Mouse (Mus musculus) midbrain, postnatal 0 days (tissue): ENCODE measurements around the gene Cdk17. TPM values are rescaled to one million over a fixed set of nuclear protein-coding genes. Genes with fewer than 3 reads are reported as not detected.

Experiments used
- ATAC-seq: fragments of 200-750 bp; cut with Nextera tagmentation; 2 replicates; pipeline ENCODE4 v1.8.0; 2017; ENCODE audit warnings: moderate number of reproducible peaks, mild to moderate bottlenecking, moderate TSS enrichment, moderate library complexity; ENCODE audit not compliant: low FRiP score
- DNase-seq: peaks from one replicate; pipeline ENCODE4 v3.0.0-alpha.2; 2015; ENCODE audit warnings: low spot score
- H3K27ac ChIP-seq: fragments of 300-500 bp; sonication (generic); 2 replicates; pipeline ENCODE4 v1.5.1; 2014; ENCODE audit warnings: low read depth, mild to moderate bottlenecking, low read length, mixed read lengths
- H3K27me3 ChIP-seq: fragments of 300-500 bp; sonication (generic); 2 replicates; pipeline ENCODE4 v1.6.1; 2014; ENCODE audit warnings: low read length, control low read depth, mixed read lengths; ENCODE audit not compliant: insufficient read depth
- H3K36me3 ChIP-seq: fragments of 300-500 bp; sonication (generic); 2 replicates; pipeline ENCODE4 v1.6.1; 2014; ENCODE audit warnings: low read length, control low read depth, mixed read lengths; ENCODE audit not compliant: insufficient read depth
- H3K4me1 ChIP-seq: fragments of 300-500 bp; sonication (generic); 2 replicates; pipeline ENCODE4 v1.6.1; 2014; ENCODE audit warnings: mild to moderate bottlenecking, control low read depth, antibody characterized with exemption, low read length, mixed read lengths; ENCODE audit not compliant: insufficient read depth
- H3K4me2 ChIP-seq: fragments of 300-500 bp; sonication (generic); 2 replicates; pipeline ENCODE4 v1.6.1; 2014; ENCODE audit warnings: low read depth, mild to moderate bottlenecking, low read length, mixed read lengths; ENCODE audit not compliant: poor library complexity, severe bottlenecking
- H3K4me3 ChIP-seq: fragments of 300-500 bp; sonication (generic); 2 replicates; pipeline ENCODE4 v1.5.1; 2014; ENCODE audit warnings: low read depth, mild to moderate bottlenecking, low read length, moderate library complexity
- H3K9ac ChIP-seq: fragments of 300-500 bp; sonication (generic); replicated peaks from 2 replicates; pipeline ENCODE4 v1.6.1; 2014; ENCODE audit warnings: mild to moderate bottlenecking, low read length, moderate library complexity, mixed read lengths; ENCODE audit not compliant: poor library complexity, severe bottlenecking
- H3K9me3 ChIP-seq: fragments of 300-500 bp; sonication (generic); 2 replicates; pipeline ENCODE4 v1.6.1; 2016; ENCODE audit warnings: low read length, control low read depth
- CTCF ChIP-seq: IDR thresholded peaks from 2 replicates; pipeline ENCODE4 v1.5.1; 2016; ENCODE audit warnings: antibody characterized with exemption, mild to moderate bottlenecking
- WGBS: fragments of 180-500 bp; shearing (Covaris S2); extraction: QIAGEN DNeasy Blood & Tissue Kit; methylation state at CpG from one replicate; pipeline ENCODE4 v1.1.7; 2014; 5-methylcytosine and 5-hydroxymethylcytosine counted together
- polyA plus RNA-seq: library from polyadenylated mRNA; unstranded; fragments of >200 nt; fragmentation: Nextera tagmentation; extraction: Ambion mirVana; gene quantifications from 2 replicates; pipeline ENCODE4 v1.2.1, GENCODE M21; 2015
- total RNA-seq: library from RNA; depleted of rRNA; stranded (reverse); fragments of >200 nt; gene quantifications from 2 replicates; pipeline ENCODE4 v1.2.3, GENCODE M21; 2014

Cdk17 gene
- total and polyA plus RNA-seq, 2 experiments from 2014 or later = 34.3 to 91.1 TPM

GRCm38 (mm10) chr10:93252661-93253060, 92.0 kb downstream of the Cdk17 start:
- no peaks in the 10 kb centered on the region for H3K36me3 ChIP-seq
- 93% methylated on average over 2 of the region's 2 CpGs for WGBS
- TF ChIP-seq CTCF = no peak
- ATAC-seq (no peak), DNase-seq (no peak)
- no peak overlapping the region for H3K9ac ChIP-seq
- H3K9me3 ChIP-seq = no peaks in the 10 kb centered on the region
- H3K27me3 ChIP-seq = no peaks in the 10 kb centered on the region
- H3K27ac ChIP-seq = no peak overlapping the region
- H3K4me3 ChIP-seq = no peak overlapping the region
- 0 out of 2 replicates have a peak, but pooled peaks cover 4% of the 10 kb centered on the region for H3K4me1 ChIP-seq
- no peak overlapping the region for H3K4me2 ChIP-seq

- H3K27me3 ChIP-seq = no peaks in the 10 kb centered on the region
- no peak overlapping the region for H3K4me3 ChIP-seq
- DNase-seq = no peak
- ATAC-seq = no peak
- no peak for TF ChIP-seq CTCF
- H3K9ac ChIP-seq = no peak overlapping the region
- H3K9me3 ChIP-seq = no peaks in the 10 kb centered on the region
- 0 out of 2 replicates have a peak, but pooled peaks cover 4% of the 10 kb centered on the region for H3K4me1 ChIP-seq
- no peak overlapping the region for H3K4me2 ChIP-seq
- no peaks in the 10 kb centered on the region for H3K36me3 ChIP-seq
- WGBS = 95% methylated on average over 6 of the region's 6 CpGs
- no peak overlapping the region for H3K27ac ChIP-seq
Measured at GRCm38 (mm10) chr10:93253156-93253555, 92.5 kb downstream of the Cdk17 start.

GRCm38 (mm10) chr10:93255294-93255693, 94.6 kb downstream of the Cdk17 start:
- DNase-seq = peak; percentile 81
- H3K27me3 ChIP-seq = no peaks in the 10 kb centered on the region
- TF ChIP-seq CTCF = no peak
- no peak overlapping the region for H3K9ac ChIP-seq
- H3K36me3 ChIP-seq = no peaks in the 10 kb centered on the region
- ATAC-seq = peak; percentile 71
- no peak overlapping the region for H3K4me2 ChIP-seq
- no peak overlapping the region for H3K4me3 ChIP-seq
- H3K27ac ChIP-seq = peak overlapping the region; percentile 38
- 28% methylated on average over 13 of the region's 13 CpGs for WGBS
- no peaks in the 10 kb centered on the region for H3K9me3 ChIP-seq
- no peaks in the 10 kb centered on the region for H3K4me1 ChIP-seq

GRCm38 (mm10) chr10:93259826-93260225, 99.2 kb downstream of the Cdk17 start:
- Histone ChIP-seq H3K36me3 (no peaks in the 10 kb centered on the region), H3K9me3 (no peaks in the 10 kb centered on the region), H3K4me3 (no peak overlapping the region), H3K4me2 (no peak overlapping the region), H3K4me1 (0 out of 2 replicates have a peak, but pooled peaks cover 5% of the 10 kb centered on the region), H3K27ac (no peak overlapping the region), H3K27me3 (no peaks in the 10 kb centered on the region), H3K9ac (no peak overlapping the region)
- 66% methylated on average over 5 of the region's 5 CpGs for WGBS
- DNase-seq = no peak
- no peak for ATAC-seq
- TF ChIP-seq CTCF = no peak

GRCm38 (mm10) chr10:93261132-93261980, 100.7 kb downstream of the Cdk17 start:
- peak overlapping the region; percentile 10; the same call in 1 of the 2 replicates for H3K4me3 ChIP-seq

GRCm38 (mm10) chr10:93261981-93262499, 101.4 kb downstream of the Cdk17 start:
- Histone ChIP-seq H3K27ac (peak overlapping the region; percentile 62), H3K4me3 (peak overlapping the region; percentile 10; the same call in 1 of the 2 replicates), H3K9ac (no peak overlapping the region), H3K4me2 (peak overlapping the region; percentile 45), H3K9me3 (no peaks in the 10 kb centered on the region), H3K36me3 (no peaks in the 10 kb centered on the region), H3K4me1 (0 out of 2 replicates have a peak, but pooled peaks cover 5% of the 10 kb centered on the region), H3K27me3 (no peaks in the 10 kb centered on the region)
- 10% methylated on average over 15 of the region's 15 CpGs for WGBS
- ATAC-seq = peak; percentile 61
- no peak for TF ChIP-seq CTCF
- DNase-seq = peak; percentile 70

More at GRCm38 (mm10) chr10:93261132-93261980, 100.7 kb downstream of the Cdk17 start:
- no peaks in the 10 kb centered on the region for H3K36me3 ChIP-seq
- no peaks in the 10 kb centered on the region for H3K9me3 ChIP-seq
- no peak for TF ChIP-seq CTCF
- H3K4me2 ChIP-seq = peak overlapping the region; percentile 45
- peak overlapping the region; percentile 62 for H3K27ac ChIP-seq
- no peak overlapping the region for H3K9ac ChIP-seq
- ATAC-seq (peak; percentile 65), DNase-seq (peak; percentile 89)
- WGBS = 21% methylated on average over 16 of the region's 16 CpGs
- H3K27me3 ChIP-seq = no peaks in the 10 kb centered on the region
- 0 out of 2 replicates have a peak, but pooled peaks cover 5% of the 10 kb centered on the region for H3K4me1 ChIP-seq
